Mouse (Mus musculus): ENCODE results near the gene Socs3. TPM values are rescaled to one million over a fixed set of nuclear protein-coding genes. Genes with fewer than 3 reads are reported as not detected.
A peak's percentile ranks its signal among the peaks of the same experiment; 100 is the strongest.

Gene Socs3
- 1 to 10 TPM; 6.2 to 9.8 TPM for total RNA-seq (2021)
- long read RNA-seq, experiment 1, transcript Socs3-201 (2 exons, 2,552 nt): major isoform, 36 of 41 reads
- long read RNA-seq, experiment 1, partial matches to known transcripts: 4 of 41 reads
- long read RNA-seq, experiment 1, other reads (novel, unspliced or antisense): 1 of 41 reads
- long read RNA-seq, experiment 2, transcript Socs3-201 (2 exons, 2,552 nt): major isoform, 8 of 8 reads
- long read RNA-seq, experiment 2, partial matches to known transcripts: 0 of 8 reads
- long read RNA-seq, experiment 2, other reads (novel, unspliced or antisense): 0 of 8 reads

DNA sequence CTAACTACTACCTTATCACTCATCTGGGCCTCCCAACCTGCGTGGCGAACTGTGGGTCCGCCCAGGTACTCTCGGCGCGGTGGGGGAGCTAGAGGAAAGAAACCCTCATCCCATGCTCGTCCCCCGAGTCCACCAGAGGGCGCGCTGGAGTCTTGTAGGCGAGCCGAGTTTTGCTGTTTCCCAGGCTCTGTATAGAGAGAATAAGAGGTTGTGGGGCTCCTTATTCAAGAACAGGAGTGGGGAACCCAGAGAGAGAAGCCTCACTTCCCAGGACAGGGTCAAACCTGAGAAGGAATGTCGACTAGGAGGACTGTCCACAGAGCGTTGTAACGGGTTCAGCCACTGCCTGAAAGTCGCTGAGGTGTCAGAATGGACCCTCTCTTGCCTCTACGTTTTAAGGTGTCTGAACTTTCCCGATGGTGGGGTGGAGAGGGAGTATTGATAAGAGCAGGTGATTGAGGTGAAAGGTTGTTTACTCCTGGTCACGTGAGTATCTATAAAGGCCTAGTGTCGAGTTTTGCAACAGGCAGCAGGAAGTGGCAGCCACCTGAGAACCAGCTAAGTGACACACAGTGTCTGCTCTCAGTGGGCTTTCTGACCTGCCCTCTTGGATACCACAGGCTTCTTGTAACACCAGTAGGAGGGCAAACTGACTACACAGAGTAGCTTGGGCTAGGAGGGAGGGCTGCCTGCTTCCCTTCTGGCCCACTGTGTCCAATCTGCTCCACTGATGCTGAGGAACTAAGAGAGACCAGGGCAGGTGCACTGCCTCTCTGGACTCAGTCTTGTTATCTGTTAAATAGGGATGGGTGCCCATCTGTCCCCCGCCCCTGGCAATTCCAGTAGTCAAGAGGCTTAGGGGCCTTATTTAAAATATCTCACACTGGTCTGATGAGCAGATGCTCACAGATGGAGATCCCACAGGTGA, at the start of gene Socs3:
Gene Socs3 (minus strand): TSS at position 103 of the 928 bp plus-strand sequence.
- DNase-seq: peak; percentile 98

DNA sequence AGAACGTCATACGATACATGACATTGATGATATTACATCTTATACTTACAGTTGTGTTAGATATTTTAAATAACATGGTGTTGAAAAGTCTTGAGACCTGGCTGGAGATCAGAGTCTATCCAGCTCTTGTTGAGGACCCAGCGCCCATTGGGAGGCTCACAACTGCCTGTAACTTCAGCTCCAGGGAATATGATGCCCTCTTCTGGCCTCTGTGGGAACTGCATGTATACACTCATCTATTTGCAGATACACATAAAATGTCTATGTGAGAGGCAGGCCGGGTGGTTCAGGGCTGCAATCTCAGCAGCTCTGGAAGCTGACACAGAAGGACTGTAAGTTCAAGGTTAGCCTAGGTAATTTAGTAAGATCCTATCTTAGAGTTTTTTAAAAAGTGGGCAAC, 48.5 kb upstream of the Socs3 start:
- DNase-seq: no peak

DNA sequence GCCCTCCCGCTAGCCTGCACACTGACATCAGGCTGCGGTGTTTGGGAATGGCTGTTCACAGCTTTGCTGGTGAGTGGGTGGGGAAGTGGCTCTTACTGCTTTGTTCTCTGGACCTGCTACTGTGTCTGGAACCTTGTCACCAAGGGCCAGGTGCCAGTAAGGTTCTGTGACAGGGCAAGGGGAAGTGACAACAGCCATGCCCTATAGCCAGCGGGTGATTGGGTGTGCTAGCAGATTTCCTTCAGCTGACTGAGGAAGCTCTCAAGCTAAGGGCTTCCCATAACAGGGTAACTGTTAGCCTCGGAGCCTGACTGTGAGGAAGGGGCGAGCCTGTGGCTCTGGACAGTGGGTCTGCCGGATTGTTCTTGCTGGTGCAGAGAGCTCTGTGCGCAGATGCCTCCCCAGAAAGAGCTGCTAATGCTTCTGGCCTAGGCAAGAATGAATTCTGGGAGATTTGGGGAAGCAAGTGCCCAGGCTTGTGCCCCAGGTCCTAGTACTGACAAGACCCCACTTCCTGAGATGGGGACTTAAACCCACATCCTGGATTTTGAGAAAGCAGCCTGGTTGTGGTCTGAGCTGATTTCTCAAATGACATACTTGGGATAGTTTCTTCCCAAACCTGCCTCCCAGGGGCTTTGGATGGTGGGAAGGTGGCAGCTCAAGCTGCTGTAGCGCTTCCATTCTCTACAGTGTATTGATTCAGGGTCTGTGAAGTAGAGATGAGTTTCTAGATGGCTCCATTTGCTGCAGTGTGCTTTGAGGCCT, 45.7 kb upstream of the Socs3 start:
- no peak for DNase-seq

DNA sequence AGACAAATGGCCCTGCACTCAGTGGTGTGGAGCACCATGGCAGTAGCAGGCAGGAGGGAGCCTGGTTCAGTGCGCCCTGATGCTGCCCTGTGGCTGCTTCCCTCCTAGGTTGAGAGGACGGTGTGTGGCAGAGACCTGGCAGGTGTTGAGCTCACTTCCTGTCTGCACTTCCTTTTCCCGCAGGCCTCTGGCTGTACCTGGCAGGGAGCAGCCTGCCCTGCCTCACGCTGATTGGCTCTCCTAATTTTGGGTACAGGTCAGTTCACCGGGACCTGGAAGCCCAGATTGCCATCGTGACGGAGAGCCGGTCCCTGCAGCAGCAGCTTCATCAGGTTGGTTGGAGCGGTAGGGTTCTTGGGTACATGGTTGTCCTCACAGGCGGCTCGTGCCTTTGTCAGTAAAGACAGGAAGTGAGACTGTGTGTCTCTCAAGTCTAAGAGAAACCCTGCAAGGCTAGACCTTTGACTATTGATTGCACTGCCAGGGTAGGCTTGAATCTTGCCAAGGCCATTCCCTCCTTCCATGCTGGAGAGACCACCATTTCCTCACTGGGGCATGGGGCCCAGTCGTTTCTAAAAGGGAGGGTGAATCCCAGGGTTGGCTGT, 44.6 kb upstream of the Socs3 start:
- DNase-seq: no peak

DNA sequence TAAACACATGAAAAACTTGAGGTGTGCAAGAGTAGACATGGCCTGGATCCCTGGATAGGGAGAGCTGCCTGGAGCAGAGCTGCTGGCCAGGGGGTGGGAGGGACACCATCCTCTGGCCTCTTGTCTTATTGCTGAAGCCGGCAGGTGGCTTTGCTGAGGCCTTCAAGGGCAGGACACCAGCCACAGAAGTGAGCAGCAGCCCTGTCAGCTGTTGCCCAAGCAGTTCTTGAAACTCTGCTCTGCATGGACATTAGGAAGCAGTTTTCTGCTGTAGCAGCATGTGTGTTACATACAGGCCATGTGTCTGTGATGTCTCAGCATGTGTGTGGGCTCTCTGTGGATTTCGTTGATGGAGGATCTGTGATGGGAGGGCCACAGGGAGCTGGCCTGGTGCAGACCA, 43.5 kb upstream of the Socs3 start:
- DNase-seq: no peak

DNA sequence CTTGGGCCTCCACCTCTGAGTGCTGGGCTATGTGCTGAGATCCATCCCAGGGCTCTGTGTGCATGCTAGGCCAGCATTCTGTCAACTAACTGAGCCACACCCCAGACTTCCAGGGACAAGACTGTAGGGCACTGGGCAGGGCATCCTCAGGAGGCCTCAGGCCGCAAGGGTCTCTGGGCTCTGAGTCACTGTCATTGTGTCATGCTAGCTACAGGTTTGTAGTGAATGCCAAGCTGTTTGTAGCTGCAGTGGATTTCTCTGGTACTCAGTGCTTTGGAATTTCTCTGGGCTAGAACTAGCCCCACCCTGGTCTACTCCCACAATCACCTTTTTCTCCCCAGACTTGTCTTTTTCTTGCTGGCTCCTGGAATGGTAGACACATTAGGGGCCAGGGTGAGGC, 42.7 kb upstream of the Socs3 start:
- DNase-seq: no peak

DNA sequence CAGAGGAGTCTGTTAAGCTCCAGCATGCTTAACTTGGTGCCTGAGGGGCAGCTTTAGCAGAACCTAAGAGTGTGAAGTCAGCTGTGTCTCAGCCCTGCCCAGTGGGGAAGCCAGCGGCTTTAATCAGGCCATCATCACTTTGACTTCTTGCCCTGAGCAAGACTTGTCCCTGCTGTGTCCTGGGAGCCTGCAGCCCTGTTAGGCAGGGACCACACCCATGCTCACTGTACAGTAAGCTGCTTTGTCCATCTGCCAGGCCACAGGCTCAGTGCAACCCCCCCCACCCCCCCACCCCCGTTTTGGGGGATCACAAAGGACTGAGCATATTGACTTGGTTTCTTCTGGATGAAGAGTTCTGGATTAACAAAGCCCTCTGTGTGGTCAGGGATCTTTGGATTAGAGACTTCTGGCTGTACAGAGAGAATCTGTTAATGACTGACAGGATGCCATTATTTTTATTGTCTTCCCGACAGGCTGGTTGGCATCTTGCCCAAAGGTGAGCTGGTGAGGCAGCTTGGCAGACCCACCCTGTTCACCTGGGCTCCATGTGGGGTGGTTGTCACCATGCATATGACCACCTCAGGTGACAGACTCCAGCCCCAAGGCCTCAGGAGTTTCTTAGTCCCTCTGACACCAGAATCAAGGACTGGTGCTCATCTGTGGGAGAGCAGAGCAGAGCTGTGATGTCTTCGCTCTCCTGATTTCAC, 40.2 kb upstream of the Socs3 start:
- no peak for DNase-seq

DNA sequence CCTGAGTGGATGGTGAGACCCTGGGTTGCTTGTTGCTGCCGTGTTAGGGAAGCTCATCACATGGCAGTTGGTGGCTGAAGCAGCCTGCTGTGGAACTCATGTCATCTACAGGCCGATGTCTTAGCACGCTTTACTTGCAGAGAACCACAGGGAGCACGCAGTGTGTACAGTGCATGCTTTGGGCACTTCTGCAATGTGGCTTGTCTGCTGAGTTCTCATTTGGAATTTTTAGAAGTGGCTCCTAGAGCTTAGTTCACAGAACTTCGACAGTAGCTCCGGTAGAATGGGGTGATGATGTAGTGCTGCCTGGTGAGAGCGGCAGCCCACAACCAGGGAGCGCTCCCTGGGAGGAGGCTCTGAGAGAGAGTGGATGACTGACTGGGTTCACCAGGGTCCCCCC, 39.0 kb upstream of the Socs3 start:
- no peak for DNase-seq

DNA sequence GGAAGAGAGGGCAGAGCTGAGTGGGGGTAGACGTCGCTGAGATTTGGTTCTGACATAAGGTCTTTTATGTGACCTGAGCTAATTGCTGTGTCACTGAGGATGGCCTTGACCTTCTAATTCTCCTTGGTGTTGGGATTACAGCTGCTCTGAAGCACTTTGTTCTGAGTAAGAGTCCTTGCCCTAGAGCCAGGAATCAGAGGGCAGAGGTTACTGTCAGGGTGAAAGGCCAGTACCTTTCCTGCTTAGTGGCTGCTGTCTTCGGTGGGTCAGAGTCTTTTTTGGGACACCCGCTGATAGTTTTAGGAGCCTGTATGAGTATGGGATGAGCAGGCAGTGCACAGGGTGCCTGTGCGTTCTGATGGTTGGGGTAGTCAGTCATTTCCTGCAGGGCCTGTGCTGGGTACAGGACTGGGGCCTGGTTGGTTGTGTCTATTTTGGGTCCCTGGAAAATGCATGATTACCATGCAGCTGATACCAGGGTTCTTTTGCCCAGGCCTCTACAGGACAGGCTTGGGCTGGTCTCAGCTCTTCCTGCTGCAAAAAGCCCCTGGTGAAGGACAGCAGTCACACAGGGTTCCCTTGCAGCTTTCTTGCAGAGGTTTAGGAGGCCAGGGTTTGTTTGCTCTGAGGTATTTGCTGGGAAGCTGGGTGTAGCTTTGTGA, 38.4 kb upstream of the Socs3 start:
- no peak for DNase-seq

DNA sequence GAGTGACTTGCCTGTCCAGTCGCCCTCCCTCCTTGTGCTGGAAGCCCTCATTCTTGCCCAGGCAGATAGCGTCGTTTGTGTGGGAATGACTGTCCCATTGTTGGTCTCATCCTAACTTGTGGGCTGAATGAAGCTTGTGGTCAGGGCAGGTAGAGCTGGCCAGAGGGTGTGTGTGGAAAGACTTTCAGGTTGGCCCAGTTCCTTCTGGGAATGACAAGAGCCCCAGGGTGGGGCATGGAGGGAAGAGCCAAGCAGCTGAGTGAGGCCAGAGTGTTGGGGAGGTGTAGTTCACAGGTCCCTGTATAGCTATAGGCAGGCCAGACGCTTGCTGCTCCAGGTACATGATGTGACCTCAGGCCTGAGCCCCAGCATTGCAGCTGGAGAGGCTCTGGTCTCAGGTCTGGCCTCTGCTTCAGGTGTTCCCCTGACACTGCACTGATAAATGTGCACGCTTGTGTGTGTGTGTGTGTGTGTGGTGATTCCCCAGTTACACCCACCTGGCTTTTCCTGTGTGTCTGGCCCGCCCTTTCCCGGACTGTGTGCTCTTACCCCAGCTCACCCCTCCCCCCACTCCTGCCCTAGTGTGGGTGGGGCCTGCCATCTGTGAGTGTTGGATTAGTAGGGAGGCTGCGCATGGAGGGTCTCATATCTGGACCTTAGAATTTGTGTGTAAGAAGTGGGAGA, 37.8 kb upstream of the Socs3 start:
- DNase-seq: no peak

DNA sequence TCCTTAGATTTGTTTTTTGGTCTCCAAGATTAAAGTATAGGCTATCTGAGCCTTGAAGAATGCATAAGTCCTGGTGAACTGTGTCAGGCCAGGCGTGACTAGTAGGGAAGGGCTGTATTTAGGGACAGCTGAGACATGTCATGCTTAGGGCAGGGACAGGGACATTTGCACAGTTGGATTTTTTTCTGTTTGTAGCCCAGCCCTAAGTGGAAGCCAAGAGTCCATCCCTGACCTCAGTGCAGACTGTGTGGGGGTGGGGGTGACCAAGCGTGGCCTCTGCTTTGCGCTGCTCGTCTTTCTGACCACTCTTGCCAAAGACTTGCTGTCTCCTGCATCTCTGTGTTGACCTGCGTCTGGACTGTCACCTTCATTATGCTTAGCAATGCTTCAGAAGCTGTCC, 34.4 kb upstream of the Socs3 start:
- DNase-seq: no peak

DNA sequence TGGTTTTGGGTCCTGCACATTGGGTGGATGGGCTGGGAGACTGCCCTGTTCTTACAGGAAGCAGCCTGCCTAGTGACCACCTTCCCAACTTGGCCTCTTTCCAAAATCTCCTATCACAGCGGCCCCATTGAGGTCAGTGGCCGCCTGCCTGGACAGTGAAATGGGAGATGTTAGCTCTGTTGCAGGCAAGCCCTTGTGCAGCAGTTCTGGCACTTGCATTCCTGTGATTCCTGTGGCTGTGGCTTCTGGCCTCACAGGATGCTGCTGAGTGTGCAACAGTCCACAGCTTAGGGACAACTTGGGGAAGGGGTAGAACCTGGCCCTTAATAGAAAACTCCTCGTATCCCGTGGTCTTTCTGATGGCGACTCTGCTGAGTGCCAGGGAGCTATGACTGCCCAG, 33.9 kb upstream of the Socs3 start:
- no peak for DNase-seq

DNA sequence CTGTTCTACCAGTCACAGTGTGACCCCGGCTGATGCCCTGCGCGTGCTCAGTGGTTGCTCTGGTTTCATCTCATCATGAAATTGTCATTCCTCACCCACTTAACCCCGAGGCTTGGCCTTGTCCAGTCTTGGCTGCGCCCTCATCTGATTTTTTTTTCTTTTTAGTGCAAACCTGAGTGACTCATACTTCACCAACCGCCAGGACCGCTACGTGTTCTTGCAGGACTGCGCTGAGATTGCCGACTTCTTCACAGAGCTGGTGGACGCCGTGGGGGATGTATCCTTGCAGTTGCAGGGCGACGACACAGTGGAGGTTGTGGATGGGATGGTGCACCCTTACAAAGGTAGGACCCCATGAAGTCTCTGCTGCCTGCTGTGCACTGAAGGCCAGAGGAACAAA, 33.3 kb upstream of the Socs3 start:
- DNase-seq: no peak

DNA sequence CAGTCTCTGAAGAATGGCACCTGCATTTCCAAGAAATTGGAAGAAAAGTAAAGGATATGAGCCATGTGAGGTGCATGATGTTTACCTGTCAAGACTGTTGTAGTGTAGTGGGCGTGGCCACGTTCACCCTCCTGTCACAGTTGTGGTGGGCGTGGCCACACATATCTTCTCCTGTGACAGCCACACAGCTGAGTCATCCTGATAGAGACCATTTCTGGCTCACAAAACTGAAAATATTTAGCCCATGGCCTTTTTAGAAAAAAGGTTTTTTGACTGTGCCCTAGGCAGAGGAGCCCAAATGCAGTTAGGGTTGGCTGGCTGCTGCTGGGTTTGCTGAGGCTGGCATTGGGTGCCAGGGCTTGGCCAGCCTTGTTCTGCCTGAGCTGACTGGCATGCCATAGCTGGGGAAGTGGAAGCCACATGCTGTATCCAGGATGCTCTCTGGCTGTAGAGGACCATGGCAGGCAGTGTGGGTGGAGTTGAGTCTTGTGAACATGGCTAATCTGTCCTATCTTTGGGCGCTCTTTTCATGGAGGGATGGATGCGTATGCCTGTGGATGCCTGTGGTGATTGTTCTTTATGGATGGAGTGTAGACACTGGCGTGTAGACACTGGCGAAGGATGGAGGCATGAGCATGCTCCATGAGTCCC, 30.8 kb upstream of the Socs3 start:
- DNase-seq: no peak

DNA sequence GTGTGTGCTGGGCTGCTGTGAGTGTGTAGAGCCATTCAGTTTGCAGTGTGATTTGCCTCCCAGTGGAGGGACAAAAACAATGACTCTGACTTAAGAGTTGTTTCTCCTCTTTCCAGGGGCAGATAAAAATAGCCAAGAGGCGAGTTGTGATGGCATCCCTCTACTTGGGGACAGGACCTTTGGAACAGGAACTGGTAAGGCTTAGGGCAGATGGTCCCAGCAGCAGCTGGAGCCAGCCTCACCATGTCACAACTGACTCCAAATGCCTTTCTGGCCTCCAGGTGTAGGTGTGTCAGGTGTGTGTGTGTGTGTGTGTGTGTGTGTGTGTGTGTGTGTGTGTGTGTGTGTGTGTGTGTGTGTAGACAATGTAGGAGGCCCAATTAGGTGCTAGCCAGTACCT, 30.2 kb upstream of the Socs3 start:
- DNase-seq: no peak

DNA sequence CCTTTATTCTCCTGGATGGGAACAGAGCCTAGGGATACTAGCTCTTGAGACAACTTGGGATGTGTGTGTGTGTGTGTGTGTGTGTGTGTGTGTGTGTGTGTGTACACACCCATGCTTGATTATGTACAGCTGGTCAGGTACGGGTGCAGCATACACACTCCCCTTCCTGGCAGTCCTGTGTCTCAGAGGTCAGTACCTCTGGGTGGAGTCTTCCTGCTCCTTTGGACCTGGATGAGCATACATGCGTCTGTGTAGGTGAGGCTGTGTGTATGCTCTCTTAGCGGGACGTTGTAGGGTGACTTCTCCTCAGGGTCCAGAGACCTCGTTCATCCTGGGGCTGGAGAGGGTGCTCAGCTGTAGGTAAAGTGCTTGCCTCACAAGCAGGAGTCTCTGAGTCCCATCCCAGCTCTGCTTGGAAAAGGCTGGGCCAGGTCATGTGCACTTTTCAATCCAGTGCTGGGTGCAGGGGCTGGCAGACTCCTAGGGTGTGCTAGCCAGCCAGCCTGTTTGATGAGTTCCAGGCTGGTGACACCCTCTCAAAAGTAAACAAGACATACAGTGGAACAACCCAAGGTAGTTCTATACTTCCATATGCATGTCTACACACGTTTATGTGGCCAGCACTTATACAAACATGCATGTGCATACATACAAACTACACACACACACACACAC, 29.6 kb upstream of the Socs3 start:
- no peak for DNase-seq

DNA sequence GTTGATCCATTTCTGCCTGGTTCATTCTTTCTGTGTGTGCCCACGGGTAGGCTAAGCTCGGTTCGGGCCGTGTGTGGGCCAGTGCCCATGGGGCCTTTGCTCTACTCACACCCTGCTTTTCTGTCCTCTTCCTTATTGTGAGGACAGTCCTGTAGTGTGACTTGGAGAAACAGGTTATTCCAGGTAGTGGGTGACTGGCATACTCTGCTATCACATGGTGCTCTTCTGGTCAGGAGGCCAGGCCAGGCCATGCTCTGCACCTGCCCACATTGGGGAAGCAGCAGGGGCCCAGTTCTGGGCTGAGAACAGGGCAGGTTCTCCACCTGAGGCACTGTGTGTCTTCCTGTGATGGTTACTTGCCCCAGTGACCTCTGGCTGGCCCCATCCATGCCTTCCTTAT, 28.5 kb upstream of the Socs3 start:
- DNase-seq: no peak

DNA sequence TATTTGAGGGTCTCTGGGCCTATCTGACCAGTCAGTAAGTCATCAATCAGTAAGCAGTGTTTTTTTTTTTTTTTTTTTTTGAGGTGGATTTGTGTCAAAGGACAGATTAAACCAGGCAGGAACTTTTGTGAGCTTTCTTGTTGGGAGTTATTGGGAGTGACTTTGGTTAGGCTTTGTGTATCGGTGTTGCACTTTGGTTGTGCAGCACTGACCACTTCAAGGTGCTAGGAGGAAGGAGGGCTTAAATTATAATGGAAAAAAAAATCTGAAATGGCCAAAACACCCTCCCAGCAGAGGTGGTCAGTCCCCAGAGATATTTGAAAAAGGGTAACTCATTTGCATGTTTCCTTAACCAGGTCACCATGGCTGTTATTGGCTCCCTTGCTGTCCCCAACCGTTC, 27.2 kb upstream of the Socs3 start:
- DNase-seq: no peak

DNA sequence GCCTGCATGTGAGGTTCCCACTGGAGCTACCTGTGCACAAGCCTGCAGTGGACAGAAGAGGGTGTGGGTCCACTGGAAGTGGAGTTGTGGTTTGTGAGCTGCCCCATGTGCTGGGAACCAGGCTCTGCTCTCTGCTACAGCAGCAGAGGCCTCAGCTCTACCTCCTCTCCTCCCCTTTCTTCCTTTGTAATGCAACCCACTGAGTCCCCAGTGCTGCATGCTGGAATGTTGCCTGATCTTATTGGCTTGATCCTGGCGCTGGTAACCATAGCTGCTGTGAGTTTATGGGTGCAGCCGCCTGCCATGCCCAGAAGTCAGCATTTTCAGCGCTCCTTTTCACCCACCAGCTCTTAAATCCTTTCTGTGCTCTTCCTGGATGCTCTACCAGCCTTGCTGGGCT, 26.2 kb upstream of the Socs3 start:
- DNase-seq: no peak

DNA sequence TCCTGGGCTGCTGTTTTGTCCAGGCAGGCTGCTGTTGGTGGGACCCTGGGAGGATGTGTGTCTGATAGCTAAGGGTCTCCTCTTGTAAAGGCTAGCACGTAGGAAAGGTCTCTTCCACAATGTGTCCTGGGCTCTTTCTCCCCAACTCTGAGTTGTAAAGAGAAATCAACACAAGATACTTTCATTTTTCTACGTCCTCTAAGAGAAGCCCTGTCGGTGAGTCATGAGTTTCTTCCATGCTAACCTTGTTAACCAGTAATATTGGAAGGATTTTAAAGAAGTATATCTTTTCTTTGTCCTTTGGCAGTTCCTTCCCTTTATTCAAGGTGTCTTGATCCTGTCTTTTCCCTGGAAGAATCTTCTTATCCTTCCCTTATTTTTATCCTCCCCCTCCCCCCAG, 25.8 kb upstream of the Socs3 start:
- no peak for DNase-seq
